Mouse (Mus musculus) cerebellum, adult 9-11 months (tissue): ENCODE measurements at regions not wholly inside any gene's neighbourhood (a gene's known extent, or its start where the extent isn't known, plus 50 kb on each side); places are given as distances from the start of the nearest gene placed in this dataset.

Source experiments
- DNase-seq: peaks from one replicate; pipeline ENCODE4 v3.0.0; 2022

GRCm38 (mm10) chr12:99097618-99098066, 177.3 kb downstream of the Ttc8 start:
- no peak for DNase-seq

GRCm38 (mm10) chr12:99099881-99100280, 179.5 kb downstream of the Ttc8 start:
- DNase-seq = no peak

- peak; percentile 33 for DNase-seq
Observed at GRCm38 (mm10) chr12:99108616-99109015, 188.2 kb downstream of the Ttc8 start.

GRCm38 (mm10) chr12:99113781-99114180, 193.4 kb downstream of the Ttc8 start:
- no peak for DNase-seq

GRCm38 (mm10) chr12:99116491-99116890, 196.1 kb downstream of the Ttc8 start:
- no peak for DNase-seq

- DNase-seq = no peak
Observed at GRCm38 (mm10) chr12:99118381-99119115, 198.2 kb downstream of the Ttc8 start.

GRCm38 (mm10) chr12:99119966-99120365, 199.6 kb downstream of the Ttc8 start:
- DNase-seq = no peak

GRCm38 (mm10) chr12:99123611-99124495, 203.5 kb downstream of the Ttc8 start:
- DNase-seq = peak; percentile 41

GRCm38 (mm10) chr12:99126129-99126528, 205.8 kb downstream of the Ttc8 start:
- no peak for DNase-seq
